Mouse (Mus musculus) lung, embryonic 16.5 days (tissue): ENCODE data around the gene Rbp2. TPM values are rescaled to one million over a fixed set of nuclear protein-coding genes. Genes with fewer than 3 reads are reported as not detected.

Experiments
- ATAC-seq: fragments of 200-750 bp; cut with Nextera tagmentation; 2 replicates; pipeline ENCODE4 v1.8.0; 2017; ENCODE audit warnings: low read depth, mild to moderate bottlenecking, moderate library complexity
- H3K27ac ChIP-seq: fragments of 300-500 bp; sonication (generic); 2 replicates; pipeline ENCODE4 v1.5.1; 2014; ENCODE audit warnings: mild to moderate bottlenecking, control low read depth, low read length
- H3K27me3 ChIP-seq: fragments of 300-500 bp; sonication (generic); 2 replicates; pipeline ENCODE4 v1.6.1; 2014; ENCODE audit warnings: low read depth, low read length, mixed read lengths; ENCODE audit not compliant: control insufficient read depth, insufficient read depth
- H3K36me3 ChIP-seq: fragments of 300-500 bp; sonication (generic); 2 replicates; pipeline ENCODE4 v1.6.1; 2014; ENCODE audit warnings: low read length; ENCODE audit not compliant: control insufficient read depth, insufficient read depth
- H3K4me1 ChIP-seq: fragments of 300-500 bp; sonication (generic); replicated peaks from 2 replicates; pipeline ENCODE4 v1.6.1; 2014; ENCODE audit warnings: low read length, mixed read lengths; ENCODE audit not compliant: control insufficient read depth, insufficient read depth
- H3K4me2 ChIP-seq: fragments of 300-500 bp; sonication (generic); 2 replicates; pipeline ENCODE4 v1.6.1; 2014; ENCODE audit warnings: low read depth, low read length, control low read depth
- H3K4me3 ChIP-seq: fragments of 300-500 bp; sonication (generic); 2 replicates; pipeline ENCODE4 v1.5.1; 2014; ENCODE audit warnings: mild to moderate bottlenecking, low read length, control low read depth
- H3K9ac ChIP-seq: fragments of 300-500 bp; sonication (generic); 2 replicates; pipeline ENCODE4 v1.6.1; 2014; ENCODE audit warnings: low read length, control low read depth
- H3K9me3 ChIP-seq: fragments of 300-500 bp; sonication (generic); 2 replicates; pipeline ENCODE4 v1.6.1; 2016; ENCODE audit warnings: low read length; ENCODE audit not compliant: control insufficient read depth
- WGBS: fragments of 180-500 bp; shearing (Covaris S2); extraction: QIAGEN DNeasy Blood & Tissue Kit; methylation state at CpG from one replicate; pipeline ENCODE4 v1.1.7; 2014; 5-methylcytosine and 5-hydroxymethylcytosine counted together
- polyA plus RNA-seq: library from polyadenylated mRNA; unstranded; fragments of >200 nt; fragmentation: Nextera tagmentation; extraction: Ambion mirVana; gene quantifications from 2 replicates; pipeline ENCODE4 v1.2.1, GENCODE M21; 2015

Gene Rbp2
- polyA plus RNA-seq, 1 experiment from 2014 or later, result 1.5 TPM

GRCm38 (mm10) chr9:98534675-98535280, 48.9 kb downstream of the Rbp2 start:
- H3K4me2 ChIP-seq, result no peak overlapping the region
- no peaks in the 10 kb centered on the region for H3K27me3 ChIP-seq
- H3K9ac ChIP-seq, result no peak overlapping the region
- no peaks in the 10 kb centered on the region for H3K36me3 ChIP-seq
- no peak overlapping the region for H3K27ac ChIP-seq
- no peaks in the 10 kb centered on the region for H3K9me3 ChIP-seq
- peaks cover 5% of the 10 kb centered on the region; the same call in 1 of the 2 replicates for H3K4me1 ChIP-seq
- H3K4me3 ChIP-seq, result no peak overlapping the region
- WGBS, result 42% methylated on average over 4 of the region's 4 CpGs
- no peak for ATAC-seq

- H3K4me3 ChIP-seq, result no peak overlapping the region
- H3K27ac ChIP-seq, result no peak overlapping the region
- no peaks in the 10 kb centered on the region for H3K9me3 ChIP-seq
- no peak for ATAC-seq
- H3K9ac ChIP-seq, result no peak overlapping the region
- H3K36me3 ChIP-seq, result no peaks in the 10 kb centered on the region
- no peak overlapping the region for H3K4me2 ChIP-seq
- peaks cover 5% of the 10 kb centered on the region; the same call in 1 of the 2 replicates for H3K4me1 ChIP-seq
- H3K27me3 ChIP-seq, result no peaks in the 10 kb centered on the region
Observed at GRCm38 (mm10) chr9:98535763-98536162, 49.8 kb downstream of the Rbp2 start.

GRCm38 (mm10) chr9:98538017-98538712, 52.2 kb downstream of the Rbp2 start:
- Histone ChIP-seq H3K4me2 (peak overlapping the region; percentile 41), H3K36me3 (no peaks in the 10 kb centered on the region), H3K4me3 (no peak overlapping the region), H3K27ac (no peak overlapping the region), H3K9me3 (no peaks in the 10 kb centered on the region), H3K9ac (peak overlapping the region; percentile 34), H3K27me3 (no peaks in the 10 kb centered on the region), H3K4me1 (peaks cover 5% of the 10 kb centered on the region; the same call in 1 of the 2 replicates)
- WGBS, result 25% methylated on average over 13 of the region's 13 CpGs
- peak; percentile 45; the same call in 1 of the 2 replicates for ATAC-seq

- peak; percentile 79 for ATAC-seq
- peak overlapping the region; percentile 41 for H3K4me2 ChIP-seq
- 4% methylated on average over 13 of the region's 13 CpGs for WGBS
- no peak overlapping the region for H3K4me3 ChIP-seq
- no peak overlapping the region for H3K27ac ChIP-seq
- H3K36me3 ChIP-seq, result no peaks in the 10 kb centered on the region
- peaks cover 5% of the 10 kb centered on the region; the same call in 1 of the 2 replicates for H3K4me1 ChIP-seq
- no peaks in the 10 kb centered on the region for H3K9me3 ChIP-seq
- H3K27me3 ChIP-seq, result no peaks in the 10 kb centered on the region
- H3K9ac ChIP-seq, result peak overlapping the region; percentile 34; the same call in 1 of the 2 replicates
Observed at GRCm38 (mm10) chr9:98538713-98539360, 52.9 kb downstream of the Rbp2 start.

GRCm38 (mm10) chr9:98544042-98544441, 58.1 kb downstream of the Rbp2 start:
- Histone ChIP-seq H3K9me3 (no peaks in the 10 kb centered on the region), H3K4me1 (no peaks in the 10 kb centered on the region), H3K36me3 (no peaks in the 10 kb centered on the region), H3K4me2 (no peak overlapping the region), H3K9ac (no peak overlapping the region), H3K27ac (no peak overlapping the region), H3K4me3 (no peak overlapping the region), H3K27me3 (no peaks in the 10 kb centered on the region)
- no peak for ATAC-seq
- WGBS, result 78% methylated on average over 3 of the region's 3 CpGs

Other genes starting within 250 kb of the Rbp2 start
- 7.0 and 7.6 TPM in 2 replicates for gene Nmnat3, start 198.7 kb upstream of the Rbp2 start, polyA plus RNA-seq
- 96.5 and 102 TPM in 2 replicates for gene Rbp1, start 63.2 kb upstream of the Rbp2 start, polyA plus RNA-seq
- gene Copb2, start 77.6 kb downstream of the Rbp2 start, polyA plus RNA-seq, result 158 and 169 TPM in 2 replicates
- 46.2 and 51.5 TPM in 2 replicates for gene Mrps22, start 115.5 kb downstream of the Rbp2 start, polyA plus RNA-seq